Mouse (Mus musculus): Measurements from ENCODE around the gene Camsap2.

DNA sequence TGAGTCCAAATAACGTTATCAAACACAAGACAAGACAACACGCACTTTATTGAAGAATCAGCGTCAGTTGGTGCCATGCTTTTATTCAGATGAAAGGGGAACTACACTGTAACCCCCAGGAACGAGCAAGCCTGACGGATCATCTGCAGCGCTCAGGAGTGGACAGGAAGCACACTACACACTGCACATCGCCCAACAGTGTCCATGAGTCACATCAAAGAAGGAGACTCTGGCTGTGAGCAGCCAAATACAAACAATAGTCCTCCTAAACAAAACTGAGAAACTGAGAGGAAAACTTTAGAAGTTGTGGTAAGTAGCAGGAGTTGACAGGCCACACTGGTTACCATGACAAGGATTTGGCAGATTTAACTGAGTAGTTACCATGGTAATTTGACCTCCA lies 77.7 kb downstream of the Camsap2 start:
- TF ChIP-seq CTCF (IDR thresholded peaks at IDR 0.05; ENCODE audit: insufficient read depth, low read length) (no peak), POLR2A (IDR thresholded peaks at IDR 0.05; ENCODE audit: borderline replicate concordance, extremely low read depth, low read depth, low read length) (no peak)
